Mouse (Mus musculus): ENCODE data around the gene Eci1. TPM values are rescaled to one million over a fixed set of nuclear protein-coding genes. Genes with fewer than 3 reads are reported as not detected.

Eci1 gene
- polyA plus RNA-seq, 1 experiment = 9.0 TPM

DNA sequence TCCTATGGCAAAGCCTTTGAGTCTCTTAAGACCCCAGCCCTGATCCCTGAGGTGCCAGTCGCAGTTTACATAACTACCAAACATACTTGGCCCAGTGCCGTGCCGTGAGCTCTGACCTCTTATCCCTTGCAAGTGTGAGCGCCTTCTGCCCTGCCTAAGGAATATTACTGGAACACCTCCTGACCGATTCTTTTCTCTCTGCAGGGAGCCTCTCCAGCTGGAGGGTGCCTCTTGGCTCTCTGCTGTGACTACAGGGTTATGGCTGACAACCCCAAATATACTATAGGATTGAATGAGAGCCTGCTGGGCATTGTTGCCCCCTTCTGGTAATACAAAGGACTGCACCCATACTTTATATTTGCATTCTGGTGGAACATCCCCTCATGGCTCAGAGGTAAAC, 10.6 kb downstream of the Eci1 start:
- no peak overlapping the region for H3K27ac ChIP-seq (ENCODE audit: control insufficient read depth, insufficient read depth, low read depth, low read length)
- TF ChIP-seq POLR2A (IDR thresholded peaks at IDR 0.05; ENCODE audit: control insufficient read depth, low read depth, low read length) (no peak), CTCF (IDR thresholded peaks at IDR 0.05; ENCODE audit: control insufficient read depth, insufficient read depth, insufficient replicate concordance, low read depth, low read length) (no peak; the same call in 1 of the 2 replicates)
- no peaks in the 10 kb centered on the region for H3K36me3 ChIP-seq (ENCODE audit: control insufficient read depth, insufficient read depth, low read length)
- H3K4me1 ChIP-seq (ENCODE audit: control insufficient read depth, insufficient read depth, low read length) = no peaks in the 10 kb centered on the region
- H3K27me3 ChIP-seq (ENCODE audit: control insufficient read depth, insufficient read depth, low read length) = no peaks in the 10 kb centered on the region
- H3K4me3 ChIP-seq (ENCODE audit: control insufficient read depth, low read depth, low read length) = no peak overlapping the region

DNA sequence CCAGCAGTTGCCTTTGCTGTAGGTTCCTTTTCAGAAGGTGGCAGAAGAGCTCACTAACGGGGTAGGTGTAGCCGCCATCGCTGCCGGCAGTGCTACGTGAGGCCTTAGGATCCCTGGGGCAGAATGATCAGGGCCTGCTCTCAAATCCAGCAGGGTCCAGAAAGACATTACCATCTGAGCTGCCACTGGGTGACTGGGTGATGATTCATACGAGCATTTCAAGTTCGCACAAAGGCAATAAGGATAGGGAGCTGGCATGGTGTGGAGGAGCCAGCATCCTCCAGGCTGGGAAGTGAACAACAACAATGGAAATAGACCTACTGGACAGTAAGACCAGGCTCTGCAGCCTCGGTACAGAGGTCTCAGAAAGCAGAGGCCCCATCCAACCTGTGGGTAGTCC, 13.9 kb downstream of the Eci1 start:
- H3K27me3 ChIP-seq (ENCODE audit: control insufficient read depth, insufficient read depth, low read length) = no peaks in the 10 kb centered on the region
- TF ChIP-seq CTCF (IDR thresholded peaks at IDR 0.05; ENCODE audit: control insufficient read depth, insufficient read depth, insufficient replicate concordance, low read depth, low read length) (no peak), POLR2A (IDR thresholded peaks at IDR 0.05; ENCODE audit: control insufficient read depth, low read depth, low read length) (no peak)
- H3K4me1 ChIP-seq (ENCODE audit: control insufficient read depth, insufficient read depth, low read length) = no peaks in the 10 kb centered on the region
- no peak overlapping the region for H3K27ac ChIP-seq (ENCODE audit: control insufficient read depth, insufficient read depth, low read depth, low read length)
- H3K36me3 ChIP-seq (ENCODE audit: control insufficient read depth, insufficient read depth, low read length) = peaks cover 2% of the 10 kb centered on the region
- H3K4me3 ChIP-seq (ENCODE audit: control insufficient read depth, low read depth, low read length) = no peak overlapping the region

- no peak for TF ChIP-seq POLR2A (IDR thresholded peaks at IDR 0.05; ENCODE audit: control insufficient read depth, low read depth, low read length)
- peak; percentile 16; the same call in 1 of the 2 replicates for TF ChIP-seq CTCF (IDR thresholded peaks at IDR 0.05; ENCODE audit: control insufficient read depth, insufficient read depth, insufficient replicate concordance, low read depth, low read length)
- peaks cover 2% of the 10 kb centered on the region for H3K36me3 ChIP-seq (ENCODE audit: control insufficient read depth, insufficient read depth, low read length)
- H3K4me1 ChIP-seq (ENCODE audit: control insufficient read depth, insufficient read depth, low read length) = no peaks in the 10 kb centered on the region
- H3K27me3 ChIP-seq (ENCODE audit: control insufficient read depth, insufficient read depth, low read length) = no peaks in the 10 kb centered on the region
- H3K4me3 ChIP-seq (ENCODE audit: control insufficient read depth, low read depth, low read length) = no peak overlapping the region
- no peak overlapping the region for H3K27ac ChIP-seq (ENCODE audit: control insufficient read depth, insufficient read depth, low read depth, low read length)
Observed at GRCm38 (mm10) chr17:24441148-24441547, 14.7 kb downstream of the Eci1 start.

- Histone ChIP-seq H3K27ac (ENCODE audit: control insufficient read depth, insufficient read depth, low read depth, low read length) (no peak overlapping the region), H3K36me3 (ENCODE audit: control insufficient read depth, insufficient read depth, low read length) (peaks cover 2% of the 10 kb centered on the region), H3K4me3 (ENCODE audit: control insufficient read depth, low read depth, low read length) (no peak overlapping the region), H3K4me1 (ENCODE audit: control insufficient read depth, insufficient read depth, low read length) (no peaks in the 10 kb centered on the region), H3K27me3 (ENCODE audit: control insufficient read depth, insufficient read depth, low read length) (no peaks in the 10 kb centered on the region)
- TF ChIP-seq CTCF (IDR thresholded peaks at IDR 0.05; ENCODE audit: control insufficient read depth, insufficient read depth, insufficient replicate concordance, low read depth, low read length) = no peak
- TF ChIP-seq POLR2A (IDR thresholded peaks at IDR 0.05; ENCODE audit: control insufficient read depth, low read depth, low read length) = no peak
Observed at GRCm38 (mm10) chr17:24442107-24442506, 15.7 kb downstream of the Eci1 start.

GRCm38 (mm10) chr17:24442632-24443155, 16.3 kb downstream of the Eci1 start, which contains the start of gene Dnase1l2:
Dnase1l2 (minus strand) TSS chr17:24443105.
- Histone ChIP-seq H3K27ac (ENCODE audit: control insufficient read depth, insufficient read depth, low read depth, low read length) (no peak within 1 kb of the TSS), H3K27me3 (ENCODE audit: control insufficient read depth, insufficient read depth, low read length) (no peaks in the 10 kb centered on the region), H3K4me1 (ENCODE audit: control insufficient read depth, insufficient read depth, low read length) (no peaks in the 10 kb centered on the region), H3K36me3 (ENCODE audit: control insufficient read depth, insufficient read depth, low read length) (peaks cover 2% of the 10 kb centered on the region), H3K4me3 (ENCODE audit: control insufficient read depth, low read depth, low read length) (no peak within 1 kb of the TSS)
- TF ChIP-seq POLR2A (IDR thresholded peaks at IDR 0.05; ENCODE audit: control insufficient read depth, low read depth, low read length) (no peak), CTCF (IDR thresholded peaks at IDR 0.05; ENCODE audit: control insufficient read depth, insufficient read depth, insufficient replicate concordance, low read depth, low read length) (no peak)

DNA sequence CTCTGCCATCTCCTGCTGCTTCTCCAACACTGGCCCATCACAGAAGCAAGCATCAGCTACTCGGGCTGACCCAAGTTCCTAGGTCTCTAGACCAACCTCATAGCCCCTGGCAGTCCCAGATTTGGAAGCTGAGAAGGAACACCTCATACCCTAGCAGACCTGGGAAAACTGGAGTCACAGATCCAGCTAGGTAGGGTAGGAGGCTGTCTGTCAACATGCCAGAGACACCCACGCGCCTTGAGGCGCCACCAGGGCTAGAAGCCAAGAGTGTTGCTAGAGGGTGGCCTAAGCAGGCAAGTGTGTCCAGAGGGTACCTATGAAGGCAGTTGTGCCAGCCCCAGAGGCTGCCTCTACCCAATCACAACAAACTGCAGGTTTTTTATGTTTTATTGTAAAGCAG, 17.0 kb downstream of the Eci1 start:
- Histone ChIP-seq H3K27me3 (ENCODE audit: control insufficient read depth, insufficient read depth, low read length) (no peaks in the 10 kb centered on the region), H3K27ac (ENCODE audit: control insufficient read depth, insufficient read depth, low read depth, low read length) (no peak overlapping the region), H3K4me3 (ENCODE audit: control insufficient read depth, low read depth, low read length) (no peak overlapping the region), H3K4me1 (ENCODE audit: control insufficient read depth, insufficient read depth, low read length) (no peaks in the 10 kb centered on the region), H3K36me3 (ENCODE audit: control insufficient read depth, insufficient read depth, low read length) (peaks cover 4% of the 10 kb centered on the region)
- TF ChIP-seq CTCF (IDR thresholded peaks at IDR 0.05; ENCODE audit: control insufficient read depth, insufficient read depth, insufficient replicate concordance, low read depth, low read length) (no peak), POLR2A (IDR thresholded peaks at IDR 0.05; ENCODE audit: control insufficient read depth, low read depth, low read length) (no peak)

- TF ChIP-seq POLR2A (IDR thresholded peaks at IDR 0.05; ENCODE audit: control insufficient read depth, low read depth, low read length) (no peak), CTCF (IDR thresholded peaks at IDR 0.05; ENCODE audit: control insufficient read depth, insufficient read depth, insufficient replicate concordance, low read depth, low read length) (no peak)
- no peaks in the 10 kb centered on the region for H3K27me3 ChIP-seq (ENCODE audit: control insufficient read depth, insufficient read depth, low read length)
- peaks cover 8% of the 10 kb centered on the region for H3K36me3 ChIP-seq (ENCODE audit: control insufficient read depth, insufficient read depth, low read length)
- no peak overlapping the region for H3K27ac ChIP-seq (ENCODE audit: control insufficient read depth, insufficient read depth, low read depth, low read length)
- no peaks in the 10 kb centered on the region for H3K4me1 ChIP-seq (ENCODE audit: control insufficient read depth, insufficient read depth, low read length)
- H3K4me3 ChIP-seq (ENCODE audit: control insufficient read depth, low read depth, low read length) = no peak overlapping the region
Observed at GRCm38 (mm10) chr17:24446590-24446989, 20.1 kb downstream of the Eci1 start.

All from testis, adult 2 months (tissue).